Mouse (Mus musculus): Measurements from ENCODE around the gene Acsl4. TPM values are rescaled to one million over a fixed set of nuclear protein-coding genes. Genes with fewer than 3 reads are reported as not detected.

Acsl4 gene
- polyA plus RNA-seq, 1 experiment from 2014 or later: 28.5 TPM

DNA sequence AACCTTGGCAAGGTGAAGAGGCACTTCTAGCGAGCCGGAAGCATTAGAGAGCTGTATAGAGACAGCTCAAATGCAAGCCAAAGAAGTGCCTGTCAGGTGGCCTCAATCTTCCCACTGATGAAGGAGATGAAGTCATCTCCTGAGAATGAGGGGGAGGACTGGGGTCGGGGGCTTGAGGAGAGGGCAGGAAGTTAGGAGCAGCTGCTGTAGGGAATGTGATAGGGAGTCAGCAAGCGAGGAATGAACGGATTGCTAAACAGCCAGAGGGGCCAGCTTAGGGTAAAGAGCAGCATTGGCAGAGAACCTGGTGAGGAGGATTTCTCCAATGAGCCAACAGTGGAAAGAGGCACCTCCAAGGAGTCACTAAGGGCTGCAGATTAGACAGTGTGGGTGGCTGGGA lies 104.4 kb downstream of the Acsl4 start:
- no peak for ATAC-seq (ENCODE audit: low FRiP score)
- Histone ChIP-seq H3K36me3 (no peaks in the 10 kb centered on the region), H3K9me3 (replicated peaks) (no peaks in the 10 kb centered on the region), H3K9ac (replicated peaks) (no peak overlapping the region), H3K27ac (replicated peaks) (no peak overlapping the region), H3K4me1 (no peaks in the 10 kb centered on the region), H3K27me3 (replicated peaks) (peaks cover 10% of the 10 kb centered on the region; the same call in 1 of the 2 replicates), H3K4me2 (no peak overlapping the region), H3K4me3 (replicated peaks) (no peak overlapping the region)
- 64% methylated on average over 5 of the region's 5 CpGs for WGBS

DNA sequence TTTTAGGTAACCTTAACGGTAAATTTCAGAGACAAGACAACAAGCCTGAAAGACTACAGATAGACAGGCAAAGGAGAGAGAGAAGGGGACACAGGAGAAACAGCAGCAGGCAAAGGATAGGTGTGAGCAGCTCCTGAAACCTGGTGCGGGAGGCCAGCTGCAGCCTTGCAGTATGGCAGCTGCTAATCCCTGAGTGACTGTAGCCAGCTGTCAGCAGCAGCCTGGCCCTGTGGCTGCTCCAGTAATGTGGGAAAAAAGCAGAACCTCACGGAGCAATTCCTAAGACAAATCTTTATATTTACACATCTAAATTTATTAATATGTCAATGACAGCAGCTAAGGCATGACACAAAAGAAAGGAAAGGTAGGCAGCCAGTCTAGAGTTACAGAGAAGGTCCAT lies 113.8 kb downstream of the Acsl4 start:
- peaks cover 4% of the 10 kb centered on the region; the same call in 1 of the 2 replicates for H3K27me3 ChIP-seq (replicated peaks)
- H3K9ac ChIP-seq (replicated peaks): no peak overlapping the region
- H3K4me3 ChIP-seq (replicated peaks): no peak overlapping the region
- no peak for ATAC-seq (ENCODE audit: low FRiP score)
- H3K36me3 ChIP-seq: no peaks in the 10 kb centered on the region
- H3K27ac ChIP-seq (replicated peaks): no peak overlapping the region
- WGBS: 54% methylated on average over 3 of the region's 3 CpGs
- H3K9me3 ChIP-seq (replicated peaks): no peaks in the 10 kb centered on the region
- H3K4me1 ChIP-seq: no peaks in the 10 kb centered on the region
- H3K4me2 ChIP-seq: no peak overlapping the region

DNA sequence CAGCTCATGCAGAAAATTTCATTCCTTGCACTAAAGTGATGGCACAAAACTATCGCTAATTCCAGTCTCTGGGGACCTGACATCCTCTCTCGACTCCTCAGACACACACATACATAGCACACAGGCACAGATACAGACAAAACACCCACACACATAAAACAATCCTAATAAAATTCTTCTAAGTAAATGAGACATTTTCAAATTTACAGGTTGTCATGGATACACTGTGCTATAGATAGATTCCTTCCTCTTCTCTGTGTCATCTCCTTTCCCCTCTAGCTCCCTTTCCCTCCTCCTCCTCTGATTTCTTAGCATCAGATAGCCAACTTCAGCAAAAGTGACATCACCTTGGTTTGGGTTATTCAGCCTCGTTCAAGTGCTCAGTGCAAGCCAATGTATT lies 114.3 kb downstream of the Acsl4 start:
- 63% methylated on average over 3 of the region's 3 CpGs for WGBS

More for the DNA sequence above, 114.3 kb downstream of the Acsl4 start:
- no peak overlapping the region for H3K27ac ChIP-seq (replicated peaks)
- no peak for ATAC-seq (ENCODE audit: low FRiP score)
- peaks cover 5% of the 10 kb centered on the region; the same call in 1 of the 2 replicates for H3K27me3 ChIP-seq (replicated peaks)
- H3K4me3 ChIP-seq (replicated peaks): no peak overlapping the region
- H3K4me1 ChIP-seq: no peaks in the 10 kb centered on the region
- no peak overlapping the region for H3K4me2 ChIP-seq
- no peak overlapping the region for H3K9ac ChIP-seq (replicated peaks)
- H3K36me3 ChIP-seq: no peaks in the 10 kb centered on the region
- H3K9me3 ChIP-seq (replicated peaks): no peaks in the 10 kb centered on the region

Other genes starting within 250 kb of the Acsl4 start
- 0.03 and 0.08 TPM in 2 replicates for gene Gucy2f, start 193.6 kb downstream of the Acsl4 start, polyA plus RNA-seq (2015; fragmentation: Nextera tagmentation; extraction: Ambion mirVana)
- gene Nxt2, start 163.8 kb downstream of the Acsl4 start, polyA plus RNA-seq (2015; fragmentation: Nextera tagmentation; extraction: Ambion mirVana): 18.9 and 21.8 TPM in 2 replicates
- gene Kcne1l, start 84.2 kb downstream of the Acsl4 start, polyA plus RNA-seq (2015; fragmentation: Nextera tagmentation; extraction: Ambion mirVana): 34.1 and 44.9 TPM in 2 replicates